Mouse (Mus musculus): Measurements from ENCODE around the gene Gne.
A peak's percentile ranks its signal among the peaks of the same experiment; 100 is the strongest.

DNA sequence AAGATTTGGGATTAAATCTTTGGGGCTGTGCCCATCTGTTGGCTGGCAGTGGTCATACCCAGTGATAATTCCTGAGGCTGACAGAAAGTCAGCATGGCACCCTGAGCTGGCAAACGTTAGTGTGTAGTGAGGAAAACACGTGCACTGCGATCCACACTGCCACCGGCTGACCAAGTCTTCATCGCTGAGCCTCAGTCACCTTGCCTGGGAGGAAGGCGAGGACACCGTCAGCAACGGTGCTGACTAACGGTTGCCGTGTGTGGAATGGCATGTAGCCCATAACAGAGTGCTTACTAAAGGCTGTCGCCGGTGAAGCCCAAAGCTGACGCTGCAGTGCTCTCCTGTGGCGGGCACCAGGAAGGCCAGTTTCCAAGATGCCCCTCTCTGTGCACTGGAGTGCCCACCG is 54.3 kb downstream of the Gne start:
- TF ChIP-seq CTCF (IDR thresholded peaks at IDR 0.05; ENCODE audit: borderline replicate concordance, extremely low read depth, insufficient read depth, insufficient read length): peak; percentile 9; the same call in 1 of the 2 replicates
- no peak for TF ChIP-seq POLR2A (IDR thresholded peaks at IDR 0.05; ENCODE audit: borderline replicate concordance, extremely low read depth, insufficient read depth, insufficient read length, poor library complexity, severe bottlenecking)
